Mouse (Mus musculus) hindlimb bud, embryonic 11.5 days (tissue): ENCODE results near the gene C1ra.
"Not testable (repeated sequence)": the region's sequence is repeated elsewhere in the genome, so short reads cannot be mapped to it uniquely, and the experiment has no call there.

Experiments
- DNase-seq: peaks from one replicate; pipeline ENCODE4 v3.0.0-alpha.2; 2012; ENCODE audit warnings: low read depth, low spot score; ENCODE audit errors: extremely low spot score

C1ra gene

DNA sequence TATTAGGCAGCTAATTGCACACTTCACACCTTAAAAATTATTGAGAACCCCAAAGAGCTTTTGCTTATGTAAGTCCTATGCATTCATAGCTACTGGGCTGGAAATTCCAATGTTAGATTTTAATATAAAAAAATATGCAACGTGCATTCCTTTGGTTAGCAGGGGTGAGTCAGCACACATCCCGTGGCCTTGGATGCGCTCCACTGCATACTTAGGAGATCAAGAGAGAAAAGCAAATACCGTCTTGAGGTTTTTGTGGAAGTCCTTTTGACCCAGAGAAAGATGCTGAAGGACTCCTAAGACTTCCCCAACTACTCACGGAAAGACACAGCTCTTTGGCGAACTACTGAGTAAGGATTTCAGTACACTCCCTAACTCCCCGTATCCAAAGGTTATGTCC is 27.4 kb upstream of the C1ra start:
- DNase-seq, result no peak

DNA sequence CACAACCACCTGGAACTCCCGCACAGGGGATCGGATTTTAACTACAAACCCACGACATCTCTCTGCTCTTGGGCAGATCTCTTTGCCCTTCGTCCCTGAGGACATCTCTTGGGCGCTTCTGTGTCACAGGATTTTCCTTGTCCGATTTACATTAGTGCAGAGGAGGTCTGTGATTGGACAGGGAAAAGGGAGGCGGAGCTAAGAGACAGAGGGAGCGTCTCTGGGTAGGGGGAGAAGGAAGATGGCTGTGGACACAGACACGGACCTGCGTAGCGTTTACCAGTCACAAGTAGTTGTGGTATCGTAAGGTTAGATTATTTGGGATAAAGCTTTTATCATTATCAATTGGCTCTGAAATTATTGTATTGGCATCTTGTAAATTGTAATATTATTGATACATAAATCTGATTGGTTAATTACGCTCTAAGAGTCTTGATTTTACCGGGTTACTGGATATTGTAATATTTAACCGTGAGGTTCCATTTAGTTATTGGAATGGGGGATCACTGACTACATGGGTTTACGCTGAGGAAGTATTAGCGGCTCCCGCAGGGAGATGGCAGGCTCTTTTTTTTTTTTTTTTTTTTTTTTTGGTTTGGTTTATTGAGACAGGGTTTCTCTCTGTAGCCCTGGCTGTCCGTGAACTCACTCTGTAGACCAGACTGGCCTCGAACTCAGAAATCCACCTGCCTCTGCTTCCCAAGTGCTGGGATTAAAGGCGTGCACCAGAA is 26.6 kb upstream of the C1ra start:
- DNase-seq, result no peak

DNA sequence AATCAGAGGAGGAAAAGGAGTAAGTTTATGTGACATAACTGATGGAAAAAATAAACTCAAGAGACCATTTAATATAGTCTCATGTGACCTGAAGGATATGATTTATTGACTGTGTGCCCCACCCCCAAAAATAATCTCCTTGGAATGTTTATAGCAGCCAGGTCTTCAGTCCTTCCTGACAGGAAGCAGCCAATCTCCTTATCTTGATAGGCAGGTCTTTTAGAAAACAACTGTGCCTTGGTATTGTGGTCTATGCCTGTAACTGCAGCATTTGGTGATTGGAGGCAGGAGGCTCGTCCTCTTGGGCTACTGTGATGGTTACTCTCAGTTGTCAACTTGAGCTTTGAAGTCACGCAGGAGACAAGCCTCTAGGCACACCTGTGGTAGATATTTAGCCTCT is 24.7 kb upstream of the C1ra start:
- DNase-seq, result no peak

GRCm38 (mm10) chr6:124488952-124489351 is 23.3 kb upstream of the C1ra start:
- no peak for DNase-seq

DNA sequence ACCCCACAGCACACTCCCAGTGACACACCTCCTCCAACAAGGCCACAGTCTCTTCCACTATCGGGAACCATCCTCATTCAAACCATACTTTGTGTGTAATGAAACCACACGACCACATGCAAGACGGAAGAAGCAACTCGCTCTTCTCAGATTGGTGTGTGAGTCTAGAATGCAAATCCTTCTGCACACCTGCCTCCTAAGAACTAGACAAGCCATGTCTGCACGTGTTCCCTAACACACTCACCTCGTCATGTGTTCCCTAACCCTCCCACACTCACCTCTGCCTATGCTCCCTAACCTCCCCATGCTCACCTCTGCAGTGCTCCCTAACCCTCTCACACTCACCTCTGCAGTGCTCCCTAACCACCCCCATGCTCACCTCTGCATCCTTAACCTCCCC is 20.8 kb upstream of the C1ra start:
- DNase-seq, result no peak

DNA sequence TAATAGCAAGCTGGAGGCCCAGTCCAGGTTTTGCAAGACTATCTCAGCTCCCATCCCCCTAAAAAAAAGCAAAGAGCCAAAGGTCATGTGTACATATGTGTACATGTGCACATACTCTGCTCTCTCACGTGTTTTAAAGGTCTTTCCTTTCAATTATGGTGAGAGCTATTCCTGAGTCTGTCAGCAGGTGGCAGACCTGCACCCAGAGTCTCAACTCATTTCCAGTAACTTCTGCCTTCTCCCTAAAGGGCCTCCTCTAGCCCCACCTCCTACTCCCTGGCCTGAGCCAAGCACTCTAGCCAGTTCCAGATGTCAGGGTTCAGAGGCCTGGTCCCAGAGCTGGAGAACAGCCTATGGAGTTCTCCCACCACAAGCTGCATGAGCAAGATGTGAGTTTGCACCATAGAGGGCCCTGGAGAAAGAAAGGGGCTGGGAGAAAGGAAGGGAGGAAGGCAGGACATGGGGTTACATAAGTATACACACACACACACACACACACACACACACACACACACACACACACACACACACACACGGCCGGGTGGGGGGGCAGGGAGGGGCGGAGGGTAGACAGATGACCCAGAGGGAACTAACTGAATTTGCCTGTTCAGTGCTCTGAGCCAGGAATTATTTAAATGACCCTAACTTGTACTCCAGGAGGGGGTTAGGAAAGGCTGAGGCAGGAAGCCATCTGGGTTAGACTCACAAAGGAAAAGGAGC is 19.2 kb upstream of the C1ra start, which contains the start of gene C1rl:
C1rl (plus strand) TSS at position 272 of the 720 bp plus-strand sequence.
- peak; percentile 92 for DNase-seq

DNA sequence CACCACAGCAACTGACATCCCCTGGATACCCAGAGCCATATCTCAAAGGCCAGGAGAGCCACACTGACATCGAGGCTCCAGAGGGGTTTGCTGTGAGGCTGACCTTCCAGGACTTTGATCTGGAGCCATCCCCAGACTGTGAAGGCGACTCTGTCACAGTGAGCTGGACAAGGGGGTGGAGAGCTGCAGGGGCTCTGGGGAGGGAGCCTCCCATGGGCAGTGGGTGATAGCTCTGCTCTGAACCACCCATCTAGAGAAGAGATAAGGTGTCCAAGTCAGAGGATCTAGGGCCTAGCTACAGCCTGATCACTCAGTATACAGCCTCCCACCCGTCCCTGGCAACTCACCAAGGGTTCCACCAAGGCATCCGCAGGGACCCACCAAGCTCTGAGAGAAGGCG is 18.3 kb upstream of the C1ra start:
- no peak for DNase-seq

DNA sequence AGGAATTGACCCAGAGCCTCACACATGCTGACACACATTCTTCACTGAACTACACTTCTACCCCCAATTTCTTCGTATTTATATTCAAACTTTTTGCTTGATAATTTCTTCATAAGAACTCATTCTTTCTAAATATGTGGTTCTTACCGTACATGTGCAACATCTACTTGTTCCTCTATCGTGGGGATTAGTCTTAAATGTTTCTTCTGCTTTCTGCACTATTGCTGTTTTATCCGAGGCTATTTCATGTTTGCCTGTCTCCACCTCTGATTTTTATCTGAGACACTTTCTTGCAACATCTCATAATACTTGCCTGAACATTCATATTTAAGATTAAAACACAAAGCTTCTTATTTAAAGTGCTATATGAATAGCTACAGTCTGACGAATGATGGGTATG is 16.2 kb upstream of the C1ra start:
- DNase-seq, result no peak

DNA sequence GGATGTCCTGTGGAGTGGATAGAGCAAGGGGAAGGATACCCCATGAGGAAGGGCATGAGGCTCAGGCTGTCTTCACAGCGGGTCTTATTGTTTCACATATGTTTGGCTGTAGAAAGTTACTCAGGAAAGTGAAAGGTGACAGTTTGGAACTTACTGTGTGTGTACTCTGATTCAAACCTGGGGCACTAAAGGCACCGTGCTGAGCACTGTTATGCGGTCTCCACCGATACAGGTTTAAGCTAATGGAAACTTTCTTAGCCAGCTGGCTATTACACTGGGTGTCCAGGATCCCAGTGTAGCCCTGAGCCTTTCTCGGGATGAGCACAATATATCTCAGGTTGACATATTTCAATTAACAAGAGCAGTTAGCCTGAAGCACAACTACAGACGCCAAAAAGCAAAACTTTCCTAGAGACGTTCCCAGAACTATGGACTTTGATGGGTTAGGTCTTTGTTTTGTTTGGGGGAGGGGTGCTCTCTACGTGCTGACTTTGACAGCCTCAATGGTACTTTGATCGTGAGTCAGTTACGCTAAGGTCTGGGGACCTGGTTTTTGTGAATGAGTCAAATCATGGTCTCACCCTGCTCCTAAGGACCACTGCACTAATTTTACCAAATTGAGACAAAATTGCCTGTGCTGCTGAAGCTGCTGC is 12.2 kb upstream of the C1ra start:
- DNase-seq, result no peak

GRCm38 (mm10) chr6:124501473-124501872 is 10.7 kb upstream of the C1ra start:
- no peak for DNase-seq

GRCm38 (mm10) chr6:124502021-124502420 is 10.2 kb upstream of the C1ra start:
- no peak for DNase-seq

DNA sequence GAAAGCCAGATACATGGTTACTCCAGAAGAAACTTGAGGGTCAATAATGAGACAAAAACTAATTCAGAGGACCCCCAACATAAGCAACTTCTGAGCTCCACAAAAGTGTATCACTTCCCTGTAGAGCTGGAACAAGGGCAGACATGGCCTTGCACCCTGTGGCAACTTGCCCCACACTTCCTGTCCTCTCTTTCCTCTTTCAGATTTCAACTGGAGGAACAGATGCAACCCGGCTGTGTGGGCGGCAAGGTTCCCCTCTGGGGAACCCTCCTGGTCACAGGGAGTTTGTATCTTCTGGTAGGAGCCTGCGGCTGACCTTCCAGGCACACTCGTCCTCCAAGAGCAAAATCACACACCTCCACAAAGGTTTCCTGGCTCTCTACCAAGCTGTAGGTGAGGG is 7.2 kb upstream of the C1ra start:
- DNase-seq, result no peak

DNA sequence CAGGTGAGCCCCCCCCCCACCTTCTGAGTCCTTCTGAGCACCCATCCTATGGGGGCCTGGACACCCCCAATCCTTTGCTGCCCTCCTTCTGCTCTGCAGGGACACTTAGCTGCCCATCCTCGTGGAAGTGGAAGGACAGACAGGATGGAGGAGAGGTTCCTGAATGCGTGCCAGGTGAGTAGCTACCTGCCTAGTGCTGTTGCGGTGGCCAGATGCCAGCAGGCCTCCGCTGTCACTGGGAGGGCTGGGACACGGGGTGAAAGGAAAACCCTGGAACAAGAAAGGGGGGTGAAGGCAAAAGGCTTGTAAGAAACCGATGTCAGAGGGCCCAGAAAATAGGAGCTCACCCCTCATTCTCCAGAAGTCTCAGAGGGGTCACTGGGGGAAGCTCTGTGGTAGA is 5.2 kb upstream of the C1ra start:
- no peak for DNase-seq

DNA sequence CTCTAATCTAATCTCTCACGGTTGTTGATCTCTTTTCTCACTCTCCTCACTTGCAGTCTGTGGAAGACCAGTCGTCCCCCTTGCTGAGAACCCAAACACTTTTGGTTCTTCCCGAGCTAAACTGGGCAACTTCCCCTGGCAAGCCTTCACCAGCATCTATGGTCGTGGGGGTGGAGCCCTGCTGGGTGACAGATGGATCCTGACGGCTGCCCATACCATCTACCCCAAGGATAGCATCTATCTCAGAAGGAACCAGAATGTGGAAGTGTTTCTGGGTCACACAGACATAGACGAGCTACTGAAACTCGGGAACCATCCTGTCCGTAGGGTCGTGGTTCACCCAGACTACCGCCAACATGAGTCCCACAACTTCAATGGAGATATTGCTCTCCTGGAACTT is 3.9 kb upstream of the C1ra start:
- DNase-seq, result no peak

GRCm38 (mm10) chr6:124509192-124509591 is 3.0 kb upstream of the C1ra start:
- DNase-seq, result not testable (repeated sequence)

DNA sequence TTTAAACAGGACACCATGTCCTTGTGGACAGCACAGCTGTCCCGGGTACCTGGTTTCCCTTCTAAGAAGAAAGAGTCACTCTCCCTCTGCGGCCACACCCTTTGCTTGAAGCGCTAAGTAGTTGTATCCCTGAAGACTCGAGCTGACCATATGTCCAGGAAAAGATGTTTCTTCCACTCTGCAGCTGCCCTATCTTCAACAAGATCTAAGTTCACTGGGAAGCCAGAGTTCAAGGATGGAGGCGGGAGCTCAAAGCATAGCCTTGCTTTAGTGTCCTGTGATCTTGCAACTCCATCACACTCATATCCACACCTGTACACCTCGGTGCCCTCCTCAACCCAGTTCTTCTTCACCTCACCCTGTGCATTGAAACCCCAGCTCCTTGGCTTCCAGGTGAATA is 269 bp upstream of the C1ra start:
- DNase-seq, result no peak

DNA sequence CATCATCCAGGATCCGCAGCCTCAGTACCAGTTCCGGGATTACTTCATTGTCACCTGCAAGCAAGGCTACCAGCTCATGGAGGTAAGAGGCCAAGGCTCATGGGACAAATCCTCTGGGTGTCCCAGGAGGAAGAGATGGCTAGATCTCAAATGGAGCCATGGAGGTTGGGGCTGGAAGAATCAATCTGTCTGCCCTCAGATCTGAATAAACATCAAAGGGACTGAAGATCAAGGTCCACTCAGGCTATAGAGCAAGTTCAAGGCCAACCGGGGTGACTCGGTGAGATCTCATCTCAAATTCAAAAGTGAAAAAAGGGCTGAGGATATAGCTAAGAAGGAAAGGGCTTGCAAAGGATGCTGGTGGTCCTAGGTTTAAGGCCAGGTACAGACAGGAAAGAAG is 5.5 kb downstream of the C1ra start:
- not testable (repeated sequence) for DNase-seq

GRCm38 (mm10) chr6:124522082-124522481 is 9.9 kb downstream of the C1ra start:
- DNase-seq, result not testable (repeated sequence)

DNA sequence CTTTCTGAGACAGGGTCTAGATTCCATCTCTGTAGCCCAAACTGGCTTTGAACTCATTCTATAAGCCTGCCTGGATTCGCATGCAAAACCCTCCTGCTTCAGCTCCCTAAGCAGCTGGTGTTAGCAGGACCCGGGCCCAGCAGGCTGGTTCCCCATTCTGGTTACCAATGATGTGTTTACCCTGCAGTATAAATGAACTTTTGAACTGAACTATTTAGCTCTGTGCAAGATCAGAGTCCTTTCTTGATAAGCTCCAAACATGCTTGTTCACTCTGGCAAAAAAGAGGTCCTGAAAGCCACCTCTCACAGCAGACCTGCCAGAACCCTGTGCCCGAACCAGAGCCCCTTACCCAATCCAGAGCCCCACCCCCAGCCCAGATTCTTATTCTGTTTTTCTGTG is 15.7 kb downstream of the C1ra start:
- DNase-seq, result no peak

DNA sequence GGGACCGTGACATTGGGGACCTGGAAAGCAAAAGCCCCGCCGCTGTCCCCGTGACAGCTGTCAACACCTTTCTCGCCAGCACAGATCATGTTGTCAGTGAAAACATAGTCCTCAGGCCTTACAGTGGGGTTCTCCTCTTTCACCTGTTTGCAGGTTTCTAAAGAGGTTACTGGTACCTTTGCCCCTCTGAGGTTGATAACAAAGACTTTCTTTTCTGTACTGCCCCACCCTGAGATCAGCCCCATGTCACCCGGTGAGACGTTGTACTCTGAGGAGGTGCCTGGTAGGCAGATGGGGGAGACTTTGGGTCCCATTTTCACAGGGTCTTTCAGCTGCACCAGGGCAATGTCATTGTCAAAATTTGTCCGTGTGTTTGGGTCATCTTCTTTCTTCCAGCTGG is 18.9 kb downstream of the C1ra start:
- DNase-seq, result no peak

DNA sequence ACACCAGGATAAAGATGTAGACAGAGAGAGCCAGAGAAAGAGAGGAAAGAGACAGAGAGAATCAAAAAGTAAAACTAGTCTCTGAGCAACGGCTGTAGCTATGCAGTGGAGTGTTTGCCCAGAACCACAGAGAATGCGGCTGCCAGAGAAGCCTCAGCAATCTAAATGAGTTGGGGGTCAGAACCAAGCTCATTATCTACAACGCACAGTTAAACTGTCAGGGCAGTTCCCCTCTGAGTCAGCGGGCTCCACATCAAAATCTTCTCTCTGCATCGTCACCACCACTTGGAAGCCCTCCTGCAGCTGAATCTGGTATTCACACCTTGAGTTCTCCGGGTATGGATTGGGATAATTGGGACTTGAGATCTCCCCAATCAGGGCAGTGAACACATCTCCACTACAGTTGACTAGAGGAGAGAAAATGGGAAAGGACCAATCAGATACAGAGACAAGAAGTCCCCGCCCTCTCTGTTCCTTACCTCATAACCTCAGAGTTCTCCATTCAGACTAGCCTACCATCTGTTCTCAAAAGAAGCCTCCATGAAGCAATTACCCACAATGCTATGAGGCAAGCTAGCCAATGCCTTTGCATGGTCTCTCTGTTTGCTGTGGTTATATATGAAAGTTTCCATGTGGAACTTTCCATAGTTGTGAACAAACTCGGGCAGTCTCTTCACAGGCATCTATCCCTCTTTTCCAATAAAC is 24.1 kb downstream of the C1ra start:
- DNase-seq, result not testable (repeated sequence)
